Mouse (Mus musculus): ENCODE measurements around the gene Tor4a. TPM values are rescaled to one million over a fixed set of nuclear protein-coding genes. Genes with fewer than 3 reads are reported as not detected.

Gene Tor4a
- total and polyA plus RNA-seq, 3 experiments = 12.6 to 20.4 (median 15.3) TPM

DNA sequence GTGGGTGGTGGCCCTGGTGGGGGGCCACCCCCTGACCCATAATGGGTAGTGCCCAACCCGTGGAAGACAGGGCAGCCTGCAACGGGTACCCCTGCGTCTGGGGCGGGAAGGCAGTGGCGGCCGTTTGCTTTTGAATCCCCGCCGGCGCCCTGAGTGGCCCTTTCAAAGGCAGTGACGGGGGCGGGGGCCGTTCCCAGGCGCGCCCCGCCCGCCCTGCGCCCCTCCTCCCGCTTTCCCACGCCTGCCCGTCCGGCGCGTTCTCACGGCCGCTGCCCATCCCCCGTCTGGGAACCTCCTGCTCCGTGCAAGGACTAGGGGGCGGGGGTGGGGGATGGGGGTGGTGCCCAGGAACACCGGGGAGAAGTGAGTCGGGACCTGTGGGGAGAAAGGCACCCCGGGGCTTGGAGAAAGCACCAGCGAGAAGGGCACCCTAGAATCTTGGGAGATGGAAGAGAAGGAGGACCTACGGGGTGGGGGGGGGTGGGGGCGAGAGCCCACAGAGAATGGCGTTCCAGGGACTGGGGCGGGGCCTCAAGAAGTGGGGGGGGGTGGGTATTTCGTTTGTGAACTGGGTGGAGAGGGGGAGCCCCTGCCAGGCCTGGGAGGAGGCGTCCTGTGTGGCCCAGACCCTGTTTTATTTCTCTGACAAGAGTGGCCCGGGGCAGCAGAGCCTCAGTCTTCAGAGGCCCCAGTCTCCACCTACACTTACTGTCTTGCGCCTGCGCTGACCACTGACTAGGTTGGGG is 28.6 kb downstream of the Tor4a start:
- TF ChIP-seq SIN3A (IDR thresholded peaks at IDR 0.05; ENCODE audit: low read length) (no peak), NELFE (IDR thresholded peaks at IDR 0.05; ENCODE audit: low read depth, low read length) (no peak), MEF2A (IDR thresholded peaks at IDR 0.05; ENCODE audit: borderline replicate concordance, low read depth, low read length) (no peak)
- peaks cover 3% of the 10 kb centered on the region for H3K27me3 ChIP-seq (replicated peaks)
- H3K36me3 ChIP-seq (replicated peaks in 1 of 2; ENCODE audit: control insufficient read depth in 1 of 2, insufficient read depth in 1 of 2, low read length in 1 of 2) = no peaks in the 10 kb centered on the region
- no peaks in the 10 kb centered on the region for H3K79me2 ChIP-seq (replicated peaks; ENCODE audit: control insufficient read depth, extremely low read depth, insufficient read depth, poor library complexity, severe bottlenecking)
- no peak overlapping the region for H3K4me3 ChIP-seq (replicated peaks in 1 of 3; ENCODE audit: low read depth in 2 of 3, low read length in 2 of 3, poor library complexity in 1 of 3)
- dilution Hi-C loops (cut with MboI; ENCODE audit: extremely low pct_ligation_motif_present, extremely low pct_unique_long_range_greater_than_20kb, low sequenced_read_pairs) (no loop called here), in situ Hi-C loops (cut with MboI; ENCODE audit: low pct_ligation_motif_present, low pct_unique_long_range_greater_than_20kb, low sequenced_read_pairs) (no loop called here)
- H3K27ac ChIP-seq (ENCODE audit: insufficient read depth, low read depth) = no peak overlapping the region
- DNase-seq (ENCODE audit: extremely low read depth) = no peak
- peak overlapping the region; percentile 14; the same call in 1 of the 2 replicates for H3K4me2 ChIP-seq (ENCODE audit: insufficient read depth, low read depth, poor library complexity, severe bottlenecking)
- H3K9ac ChIP-seq (ENCODE audit: insufficient read depth, low read depth) = no peak overlapping the region
- H3K4me1 ChIP-seq (ENCODE audit: control insufficient read depth in 1 of 2, insufficient read depth in 2 of 2) = peaks cover 11 to 36% of the 10 kb centered on the region in 2 experiments
- H3K9me3 ChIP-seq (replicated peaks; ENCODE audit: low read length) = no peaks in the 10 kb centered on the region

GRCm38 (mm10) chr2:25167481-25167880 is 29.2 kb downstream of the Tor4a start:
- no peaks in the 10 kb centered on the region for H3K36me3 ChIP-seq (replicated peaks in 1 of 2; ENCODE audit: control insufficient read depth in 1 of 2, insufficient read depth in 1 of 2, low read length in 1 of 2)
- H3K4me2 ChIP-seq (ENCODE audit: insufficient read depth, low read depth, poor library complexity, severe bottlenecking) = no peak overlapping the region
- H3K27ac ChIP-seq (ENCODE audit: insufficient read depth, low read depth) = no peak overlapping the region
- peaks cover 11 to 34% of the 10 kb centered on the region in 2 experiments for H3K4me1 ChIP-seq (ENCODE audit: control insufficient read depth in 1 of 2, insufficient read depth in 2 of 2)
- no peak overlapping the region for H3K4me3 ChIP-seq (replicated peaks in 1 of 3; ENCODE audit: low read depth in 2 of 3, low read length in 2 of 3, poor library complexity in 1 of 3)
- no peaks in the 10 kb centered on the region for H3K27me3 ChIP-seq (replicated peaks)
- DNase-seq (ENCODE audit: extremely low read depth) = no peak
- no peak for TF ChIP-seq POLR2AphosphoS2 (IDR thresholded peaks at IDR 0.05; ENCODE audit: low read depth, low read length)
- TF ChIP-seq MAX (IDR thresholded peaks at IDR 0.05; ENCODE audit: low read length) = no peak
- TF ChIP-seq ELF1 (IDR thresholded peaks at IDR 0.05; ENCODE audit: low read depth, low read length) = no peak
- no peak for TF ChIP-seq ZKSCAN1 (IDR thresholded peaks at IDR 0.05; ENCODE audit: borderline replicate concordance, low read depth, low read length)
- no peak for TF ChIP-seq ZMIZ1 (IDR thresholded peaks at IDR 0.05; ENCODE audit: low read depth, low read length)
- TF ChIP-seq GABPA (IDR thresholded peaks at IDR 0.05; ENCODE audit: insufficient replicate concordance, low read depth, low read length) = no peak
- TF ChIP-seq MEF2A (IDR thresholded peaks at IDR 0.05; ENCODE audit: borderline replicate concordance, low read depth, low read length) = no peak
- no peak for TF ChIP-seq MYC (IDR thresholded peaks at IDR 0.05; ENCODE audit: low read depth, low read length)
- TF ChIP-seq NELFE (IDR thresholded peaks at IDR 0.05; ENCODE audit: low read depth, low read length) = no peak
- no peak for TF ChIP-seq ZC3H11A (IDR thresholded peaks at IDR 0.05; ENCODE audit: low read depth, low read length)
- no peak for TF ChIP-seq POLR2A (IDR thresholded peaks at IDR 0.05; ENCODE audit: low read depth, low read length)
- TF ChIP-seq TCF12 (IDR thresholded peaks at IDR 0.05; ENCODE audit: low read depth, low read length) = no peak
- TF ChIP-seq NRF1 (IDR thresholded peaks at IDR 0.05; ENCODE audit: low read depth, low read length) = no peak
- no peak for TF ChIP-seq KAT2A (IDR thresholded peaks at IDR 0.05; ENCODE audit: insufficient replicate concordance, low read length)
- H3K9ac ChIP-seq (ENCODE audit: insufficient read depth, low read depth) = no peak overlapping the region
- dilution Hi-C loops (cut with MboI; ENCODE audit: extremely low pct_ligation_motif_present, extremely low pct_unique_long_range_greater_than_20kb, low sequenced_read_pairs) = no loop called here
- no peaks in the 10 kb centered on the region for H3K79me2 ChIP-seq (replicated peaks; ENCODE audit: control insufficient read depth, extremely low read depth, insufficient read depth, poor library complexity, severe bottlenecking)
- H3K9me3 ChIP-seq (replicated peaks; ENCODE audit: low read length) = no peaks in the 10 kb centered on the region
- in situ Hi-C loops (cut with MboI; ENCODE audit: low pct_ligation_motif_present, low pct_unique_long_range_greater_than_20kb, low sequenced_read_pairs) = no loop called here
